8 mouse cellular contexts compared by ENCODE assay signal in genomic region chr2:34371441-34372304, GRCm38 (mm10). TPM values are rescaled to one million over a fixed set of nuclear protein-coding genes. Genes with fewer than 3 reads are reported as not detected.
DNase-seq lines count a peak whose midpoint lies in the region; ATAC-seq lines count a peak whose summit lies in the region.

No protein-coding gene starts in this region.

- H3K36me3 ChIP-seq in neural tube, embryonic 14.5 days (ENCODE audit: control insufficient read depth, insufficient read depth, low read length): no peaks in the 10 kb centered on the region

- H3K27ac ChIP-seq in neural tube, embryonic 14.5 days (ENCODE audit: low read depth, low read length): peak overlapping the region; percentile 96

- no peaks in the 10 kb centered on the region for H3K9me3 ChIP-seq in neural tube, embryonic 14.5 days (ENCODE audit: control insufficient read depth, low read length)

- peaks cover 8% of the 10 kb centered on the region; the same call in 1 of the 2 replicates for H3K4me1 ChIP-seq in neural tube, embryonic 14.5 days (ENCODE audit: control insufficient read depth, insufficient read depth, low read length)

- peak overlapping the region; percentile 88 for H3K4me3 ChIP-seq in neural tube, embryonic 14.5 days (ENCODE audit: low read depth, low read length)

- peak overlapping the region; percentile 97 for H3K4me2 ChIP-seq in neural tube, embryonic 14.5 days (ENCODE audit: low read depth, low read length)

- DNase-seq in 416B (ENCODE audit: low read depth) (peak; percentile 60), ZHBTc4 (ENCODE audit: low read depth, low spot score) (peak; percentile 70)
- DNase-seq in cerebellum, postnatal 36 days: peak; percentile 41 to 52
- DNase-seq in heart, adult 9 months (ENCODE audit: low spot score in 2 of 2): peak; percentile 36 to 63
- DNase-seq in kidney, adult 8-10 months: peak; percentile 28
- DNase-seq in lung, adult 18-20 months: peak; percentile 37 to 54
- DNase-seq in testis, postnatal 14 days (ENCODE audit: low spot score): peak; percentile 54

- under 1% methylated on average over 72 of the region's 118 CpGs for WGBS in neural tube, embryonic 14.5 days

- no peaks in the 10 kb centered on the region for H3K27me3 ChIP-seq in neural tube, embryonic 14.5 days (ENCODE audit: control insufficient read depth, insufficient read depth, low read length)

- ATAC-seq in neural tube, embryonic 14.5 days (ENCODE audit: low read depth): peak; percentile 26

- peak overlapping the region; percentile 95 for H3K9ac ChIP-seq in neural tube, embryonic 14.5 days (replicated peaks; ENCODE audit: low read depth, low read length)

RNA-seq across cellular contexts. Expression of gene Pbx3, which starts 1.3 kb away (rescaled TPM):
- 157 and 177 TPM in 2 replicates for polyA plus RNA-seq in neural tube, embryonic 14.5 days (2014; fragmentation: Nextera tagmentation; extraction: Ambion mirVana)

RNA-seq across cellular contexts. Expression of gene Mapkap1, which starts 34.9 kb away (rescaled TPM):
- polyA plus RNA-seq in neural tube, embryonic 14.5 days (2014; fragmentation: Nextera tagmentation; extraction: Ambion mirVana): 91.5 and 92.3 TPM in 2 replicates

Comparison
In these comparisons a context has a peak if more than half of its experiments do, and no peak if none do; other contexts are left out.
1. Peak in every context shown above with its lines: DNase-seq, ATAC-seq, H3K4me3 ChIP-seq and H3K27ac ChIP-seq.